Mouse (Mus musculus) gastrocnemius, postnatal 14 days (tissue): ENCODE results near the gene 2610528J11Rik. TPM values are rescaled to one million over a fixed set of nuclear protein-coding genes. Genes with fewer than 3 reads are reported as not detected.
"Not testable (repeated sequence)": the region's sequence is repeated elsewhere in the genome, so short reads cannot be mapped to it uniquely, and the experiment has no call there.

Experiments used
- DNase-seq: peaks from one replicate; pipeline ENCODE4 v3.0.0; 2021; ENCODE audit warnings: mixed read lengths
- intact Hi-C: fragments of 180-260 bp; cut with DNase I; formaldehyde crosslinking; loops from one replicate; pipeline ENCODE4 v1.15.1; 2025; ENCODE audit warnings: low total_unique reads
- long read RNA-seq, 2 experiments: library from polyadenylated mRNA; stranded (forward); transcript quantifications; one replicate each; pipeline ENCODE4 v2.0.0; 2021
- total RNA-seq, 2 experiments: library from RNA; stranded (reverse); gene quantifications; 2 replicates each; pipeline ENCODE4 v1.2.3; 2021

2610528J11Rik gene
- not detected for total RNA-seq
- long read RNA-seq, experiment 1 = 0 reads
- long read RNA-seq, experiment 2 = 0 reads

- intact Hi-C loops = no loop called here
- no peak for DNase-seq
Measured at GRCm38 (mm10) chr4:118526408-118527334, at the start of gene 2610528J11Rik. 2610528J11Rik (plus strand) TSS chr4:118526999.

GRCm38 (mm10) chr4:118489717-118490132 is 37.1 kb upstream of the 2610528J11Rik start, which contains the start of gene Tie1:
Tie1 (minus strand) TSS chr4:118490061.
- peak; percentile 32 for DNase-seq
- intact Hi-C loops = no loop called here

- intact Hi-C loops = no loop called here
Measured at GRCm38 (mm10) chr4:118490461-118490860, 36.3 kb upstream of the 2610528J11Rik start.

GRCm38 (mm10) chr4:118500171-118500724 is 26.6 kb upstream of the 2610528J11Rik start:
- intact Hi-C loops = no loop called here
- DNase-seq = no peak

More at GRCm38 (mm10) chr4:118490461-118490860, 36.3 kb upstream of the 2610528J11Rik start:
- DNase-seq = no peak

- intact Hi-C loops = no loop called here
Measured at GRCm38 (mm10) chr4:118500792-118501191, 26.0 kb upstream of the 2610528J11Rik start.

GRCm38 (mm10) chr4:118505551-118505950 is 21.2 kb upstream of the 2610528J11Rik start:
- no peak for DNase-seq
- intact Hi-C loops = no loop called here

More at GRCm38 (mm10) chr4:118500792-118501191, 26.0 kb upstream of the 2610528J11Rik start:
- DNase-seq = no peak

- intact Hi-C loops, DNase-seq: not testable (repeated sequence)
Measured at GRCm38 (mm10) chr4:118507171-118507570, 19.6 kb upstream of the 2610528J11Rik start.

- intact Hi-C loops = no loop called here
- DNase-seq = no peak
Measured at GRCm38 (mm10) chr4:118509050-118509449, 17.7 kb upstream of the 2610528J11Rik start.

- no peak for DNase-seq
- intact Hi-C loops = no loop called here
Measured at GRCm38 (mm10) chr4:118516699-118517496, 9.9 kb upstream of the 2610528J11Rik start.

- intact Hi-C loops = no loop called here
Measured at GRCm38 (mm10) chr4:118517497-118518146, 9.2 kb upstream of the 2610528J11Rik start.

GRCm38 (mm10) chr4:118518208-118518607 is 8.6 kb upstream of the 2610528J11Rik start:
- intact Hi-C loops = no loop called here
- no peak for DNase-seq

More at GRCm38 (mm10) chr4:118517497-118518146, 9.2 kb upstream of the 2610528J11Rik start:
- DNase-seq = no peak

GRCm38 (mm10) chr4:118522248-118522647 is 4.6 kb upstream of the 2610528J11Rik start:
- intact Hi-C loops = no loop called here
- DNase-seq = no peak

GRCm38 (mm10) chr4:118523976-118524375 is 2.8 kb upstream of the 2610528J11Rik start:
- no peak for DNase-seq
- intact Hi-C loops = no loop called here

- DNase-seq = no peak
- intact Hi-C loops = no loop called here
Measured at GRCm38 (mm10) chr4:118525779-118526178, 1.0 kb upstream of the 2610528J11Rik start.

GRCm38 (mm10) chr4:118527335-118527681 is 509 bp downstream of the 2610528J11Rik start:
- intact Hi-C loops = no loop called here
- DNase-seq = no peak

- intact Hi-C loops = no loop called here
Measured at GRCm38 (mm10) chr4:118527720-118528119, 921 bp downstream of the 2610528J11Rik start.

GRCm38 (mm10) chr4:118532663-118533062 is 5.9 kb downstream of the 2610528J11Rik start:
- DNase-seq = no peak
- intact Hi-C loops = no loop called here

More at GRCm38 (mm10) chr4:118527720-118528119, 921 bp downstream of the 2610528J11Rik start:
- no peak for DNase-seq

- intact Hi-C loops = no loop called here
- DNase-seq = no peak
Measured at GRCm38 (mm10) chr4:118533156-118533555, 6.4 kb downstream of the 2610528J11Rik start.

GRCm38 (mm10) chr4:118533605-118534004 is 6.8 kb downstream of the 2610528J11Rik start:
- DNase-seq = no peak
- intact Hi-C loops = no loop called here
